Mouse (Mus musculus): Measurements from ENCODE around the gene Supt6. TPM values are rescaled to one million over a fixed set of nuclear protein-coding genes. Genes with fewer than 3 reads are reported as not detected.

The Supt6 gene
- polyA plus RNA-seq (2014; fragmentation: Illumina TruSeq; extraction: RNeasy Lipid Tissue Mini Kit (QIAGEN cat#74804); ENCODE audit: low read depth, low replicate concordance), result 41.1 TPM

DNA sequence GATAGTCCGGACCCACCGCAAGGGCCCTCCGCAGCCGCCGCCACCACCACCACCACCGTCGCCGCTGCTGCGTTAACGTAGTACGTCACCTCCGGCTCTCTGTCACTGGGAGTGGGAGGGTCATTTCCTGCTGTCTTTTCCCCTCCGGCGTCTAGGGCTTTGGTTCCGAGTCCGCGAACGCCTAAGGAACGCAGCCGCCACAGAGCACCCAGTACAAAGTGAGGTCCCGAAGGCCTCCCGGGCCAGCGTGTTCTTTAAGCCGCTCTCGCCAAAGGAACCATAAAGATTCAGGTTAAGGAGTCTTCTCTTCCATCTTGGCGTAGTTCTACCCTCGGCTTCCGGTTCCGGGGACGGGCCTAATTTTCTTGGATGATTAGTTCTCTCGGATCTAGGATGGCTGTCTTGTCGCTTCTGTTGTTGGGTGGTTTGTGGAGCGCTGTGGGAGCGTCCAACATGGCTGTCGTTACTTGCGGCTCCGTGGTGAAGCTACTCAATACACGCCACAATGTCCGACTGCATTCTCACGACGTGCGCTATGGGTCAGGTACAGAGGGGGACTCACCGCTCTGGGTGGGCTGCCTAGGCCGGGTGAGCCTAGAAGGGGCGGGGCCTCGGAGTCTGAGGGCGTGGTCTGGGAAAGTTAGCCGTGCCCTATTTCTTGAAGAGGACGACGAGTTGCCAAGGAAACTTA is at the start of gene Supt6, which contains the start of gene Sdf2:
Supt6 (minus strand) TSS at position 361 of the 691 bp plus-strand sequence.
Sdf2 (plus strand) TSS at position 120 of the 691 bp plus-strand sequence.

DNA sequence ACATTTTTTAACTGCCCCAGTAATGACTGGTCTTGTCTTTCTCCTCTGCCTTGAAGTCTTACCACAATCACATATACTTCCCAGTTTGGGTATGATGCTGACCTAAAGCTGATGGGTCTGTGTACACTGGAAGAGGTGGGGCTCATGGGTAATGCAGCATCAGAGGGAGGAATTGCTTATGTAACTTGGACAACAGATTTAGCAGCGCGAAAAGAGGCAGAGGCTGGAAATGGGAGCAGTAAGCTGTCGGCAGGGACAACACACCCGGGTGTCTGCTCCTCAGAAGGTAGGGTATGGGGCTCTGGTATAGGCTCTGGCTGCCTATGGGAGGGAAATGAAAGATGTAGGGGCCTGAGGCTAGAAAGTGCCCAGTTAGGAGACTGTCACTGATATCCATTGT is 44.9 kb upstream of the Supt6 start, which contains the start of gene BC030499:
BC030499 (plus strand) TSS at position 188 of the 400 bp plus-strand sequence.

DNA sequence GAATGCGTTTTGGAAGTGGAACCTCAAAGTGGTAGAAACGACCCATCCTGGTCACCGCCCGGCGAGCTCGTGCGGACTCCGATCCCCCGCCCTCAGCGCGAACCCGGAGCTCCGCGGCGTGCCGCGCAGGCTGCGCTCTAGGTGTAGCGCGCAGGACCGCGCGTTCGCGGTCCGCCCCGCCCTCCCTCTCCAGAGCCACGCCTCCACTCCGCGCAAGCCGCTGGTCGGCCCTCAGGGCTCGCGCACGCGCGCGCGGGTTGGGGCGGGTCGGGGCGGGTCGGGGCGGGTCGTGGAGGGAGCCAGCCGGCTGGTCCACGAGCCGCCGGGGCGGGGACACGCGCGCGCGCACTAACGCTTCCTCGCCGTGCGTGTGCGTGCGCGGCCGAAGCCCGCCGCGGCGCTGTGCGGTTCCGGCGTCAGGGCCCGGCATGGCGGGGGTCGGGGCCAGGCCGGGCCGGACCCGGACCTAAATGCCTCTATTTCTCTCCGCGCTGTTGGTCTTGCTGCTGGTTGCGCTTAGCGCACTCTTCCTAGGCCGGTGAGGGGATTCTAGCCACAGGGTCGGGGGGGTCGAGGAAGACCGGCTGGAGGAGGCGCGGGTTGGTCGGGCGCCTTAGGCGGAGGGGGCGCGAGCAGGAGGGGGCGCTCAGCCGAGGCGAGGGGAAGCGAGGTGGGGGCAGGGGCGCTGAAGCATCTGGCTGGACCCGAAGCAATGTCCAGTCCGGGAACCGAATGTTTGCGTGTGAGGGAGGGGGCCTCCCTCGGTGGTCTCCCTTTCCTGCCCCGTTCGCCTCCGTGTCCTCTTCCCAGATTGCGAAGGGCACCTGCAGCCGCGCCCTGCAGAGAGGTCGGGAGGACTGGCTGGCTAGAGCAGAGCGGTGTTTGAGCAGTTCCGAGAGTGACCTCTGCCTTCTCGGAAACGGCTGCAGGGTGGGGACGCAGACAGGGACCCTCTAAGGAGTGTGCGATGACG is 15.9 kb upstream of the Supt6 start, which contains the start of gene 2610507B11Rik:
2610507B11Rik (plus strand) TSS at position 373 of the 973 bp plus-strand sequence.

DNA sequence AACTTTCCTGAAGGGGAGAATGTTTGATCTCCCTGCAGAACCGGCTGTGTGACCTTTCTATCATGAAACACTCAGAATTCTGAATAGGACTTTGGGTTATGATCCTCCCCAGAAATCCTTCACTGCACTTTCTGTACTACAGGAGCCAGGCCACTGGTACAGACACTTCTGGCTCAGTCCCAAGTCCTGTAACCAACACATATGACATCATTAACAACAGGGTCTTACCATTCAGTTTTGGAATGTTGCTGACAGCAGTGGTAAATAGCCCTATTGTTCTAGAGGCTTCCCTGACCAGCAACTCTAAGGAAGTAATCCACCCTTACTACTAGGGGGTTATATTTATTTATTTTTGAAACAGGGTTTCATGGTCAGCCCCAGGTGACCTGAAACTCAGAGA is 52.7 kb downstream of the Supt6 start, which contains the start of gene Proca1:
Proca1 (plus strand) TSS at position 280 of the 400 bp plus-strand sequence.

DNA sequence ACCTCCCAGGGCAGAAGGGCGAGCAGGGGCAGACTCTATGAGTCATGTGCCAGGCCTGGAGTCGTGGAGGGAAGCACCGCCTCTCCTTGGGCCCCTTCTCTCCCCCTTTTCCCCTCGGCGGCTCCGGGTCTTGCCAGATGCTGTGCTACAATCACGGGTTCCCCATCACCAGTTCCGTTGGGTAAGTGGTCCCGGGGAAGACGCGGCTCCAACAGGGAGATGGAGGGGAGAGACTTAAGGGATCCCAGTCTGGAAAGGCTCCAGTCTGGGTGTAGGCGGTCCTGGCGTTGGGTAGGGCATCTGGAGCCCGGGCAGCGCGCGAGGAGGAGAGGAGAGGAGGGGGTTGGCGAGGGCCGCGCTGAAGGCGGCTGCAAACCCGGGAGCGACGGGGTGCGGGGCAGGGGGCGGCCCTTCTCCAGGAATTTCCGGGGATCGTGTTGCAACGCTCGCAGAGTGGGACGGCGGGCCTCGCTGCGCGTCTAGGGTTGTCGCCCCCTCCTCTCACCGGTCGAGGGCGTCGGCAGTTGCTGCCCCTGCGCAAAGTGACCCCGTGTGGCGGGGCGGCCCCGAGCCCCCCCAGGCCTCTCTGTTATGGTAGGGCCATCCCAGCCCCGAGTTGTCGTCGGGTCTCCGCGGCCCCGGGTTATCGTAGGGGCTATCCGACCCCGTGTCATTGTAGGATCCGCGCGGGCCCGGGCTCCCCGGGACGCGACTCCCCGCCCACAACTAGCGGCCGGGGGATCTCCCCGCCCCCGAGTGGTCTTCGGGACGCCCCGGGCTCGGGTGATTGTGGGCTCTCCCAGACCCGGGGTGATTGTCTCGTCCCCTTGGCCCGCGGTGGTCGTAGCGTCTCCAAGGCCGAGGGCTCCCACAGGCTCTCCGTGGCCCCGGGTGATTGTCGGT is 57.2 kb downstream of the Supt6 start, which contains the start of gene Rab34:
Rab34 (plus strand) TSS at position 100 of the 903 bp plus-strand sequence.

DNA sequence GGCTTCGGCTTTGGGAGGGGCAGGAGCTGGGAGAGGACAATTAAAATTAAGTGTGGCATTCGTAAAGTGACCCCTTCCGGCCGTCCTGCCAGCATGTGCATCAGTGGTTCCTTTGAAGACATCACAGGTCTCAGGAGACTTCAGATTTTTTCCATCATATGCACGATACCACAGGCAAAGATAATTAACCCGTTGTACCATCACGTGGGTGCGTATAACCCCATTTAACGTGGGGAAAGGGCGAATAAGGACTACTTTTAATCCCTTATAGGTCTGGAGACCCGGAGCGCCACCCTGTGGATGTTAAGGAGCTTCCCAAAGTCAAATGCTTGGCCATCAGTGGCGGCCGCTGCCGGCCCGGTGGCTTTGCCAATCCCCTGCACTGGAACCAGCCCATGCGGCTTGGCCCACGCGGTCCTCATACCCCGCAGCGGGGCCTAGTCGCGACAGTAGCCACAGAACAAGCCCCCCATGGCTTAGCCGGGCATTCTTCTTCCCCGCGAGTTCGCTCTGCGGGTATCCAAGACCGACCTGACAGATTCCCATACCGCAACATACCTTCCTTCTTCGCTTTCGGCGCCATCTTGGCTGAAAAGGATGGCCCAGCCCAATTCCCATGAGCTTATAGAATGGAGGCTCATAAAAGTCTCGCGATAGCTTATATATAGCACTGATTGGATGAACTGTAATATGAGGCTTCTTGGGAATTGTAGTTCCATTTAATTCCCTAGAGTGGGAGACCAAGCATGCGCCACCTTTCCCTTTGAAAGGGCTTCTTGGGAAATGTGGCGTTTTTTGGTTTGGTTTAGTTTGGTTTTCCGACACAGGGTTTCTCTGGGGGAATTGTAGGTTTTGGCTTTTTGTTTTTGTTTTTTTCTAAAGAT is 62.6 kb downstream of the Supt6 start, which contains the start of gene Rpl23a:
Rpl23a (minus strand) TSS at position 624 of the 884 bp plus-strand sequence.

DNA sequence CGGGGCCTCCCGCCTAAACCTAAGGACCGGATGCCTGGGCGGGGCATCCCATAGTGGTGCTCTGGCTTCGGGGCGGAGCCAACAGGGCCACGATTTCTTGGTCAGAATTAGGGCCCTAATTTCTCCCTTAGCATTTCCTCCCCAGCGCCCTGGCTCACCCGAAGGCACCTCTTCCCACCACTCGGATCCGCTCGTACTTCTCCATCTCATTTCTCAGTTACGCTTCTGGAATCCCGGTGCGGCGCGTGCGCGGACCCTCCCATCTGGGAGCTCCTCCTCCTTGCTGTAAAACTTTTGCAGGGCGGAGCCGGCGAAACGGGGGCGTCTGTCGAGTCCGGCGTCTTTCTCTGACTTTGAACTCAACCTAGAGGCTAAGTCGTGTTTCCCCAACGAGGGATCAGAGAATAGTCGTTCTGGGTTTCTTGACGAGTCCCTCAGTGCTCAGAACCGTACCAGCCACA is 69.4 kb downstream of the Supt6 start, which contains the start of the genes Nek8 and Tlcd1:
Nek8 (minus strand) TSS at position 274 of the 461 bp plus-strand sequence.
Tlcd1 (plus strand) TSS at position 310 of the 461 bp plus-strand sequence.

DNA sequence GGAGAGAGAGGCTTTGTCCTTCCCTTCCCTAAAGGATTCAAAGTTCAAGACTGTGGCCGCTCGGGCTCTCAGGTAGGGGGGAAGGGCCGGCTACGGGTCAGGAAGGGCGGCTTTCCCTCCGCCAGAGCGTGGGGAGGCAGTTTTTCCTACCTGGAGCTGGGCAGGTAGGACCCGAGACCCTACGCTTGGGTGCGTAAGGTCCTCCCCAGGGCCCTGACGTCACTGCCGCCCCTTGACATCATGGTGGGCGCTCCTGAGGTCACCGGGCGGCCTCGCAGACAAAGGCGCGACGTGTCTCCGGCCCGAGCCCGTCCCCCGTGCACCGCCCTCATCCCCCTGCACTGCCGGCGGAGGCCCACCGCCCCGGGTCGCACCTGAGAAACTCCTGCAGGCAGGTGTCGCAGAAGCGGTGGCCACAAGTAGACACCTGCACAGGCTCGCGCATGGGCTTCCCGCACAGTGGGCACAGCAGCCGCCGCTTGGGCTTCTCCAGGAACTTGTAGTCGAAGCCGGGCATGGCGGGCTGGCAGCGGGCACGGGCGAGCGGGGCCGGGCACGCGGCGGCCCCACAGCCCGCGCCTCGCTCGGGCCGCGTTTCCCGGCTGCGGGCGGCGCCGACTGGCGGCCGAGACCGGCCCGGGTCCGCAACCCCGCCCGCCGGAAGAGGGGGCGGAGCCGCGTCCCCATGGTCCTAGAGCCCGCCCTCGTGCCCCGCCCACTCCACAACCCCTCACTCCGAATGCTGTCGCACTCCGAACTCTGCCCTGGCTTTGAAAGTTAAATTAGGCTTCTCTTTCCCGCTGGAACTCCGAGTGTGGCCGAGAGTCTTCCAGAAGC is 80.6 kb downstream of the Supt6 start, which contains the start of gene Traf4:
Traf4 (minus strand) TSS at position 666 of the 837 bp plus-strand sequence.

Other genes with a start within 250 kb of the Supt6 start
- 3.0 TPM for gene Dhrs13, start 213.7 kb downstream of the Supt6 start, polyA plus RNA-seq (2014; fragmentation: Illumina TruSeq; extraction: RNeasy Lipid Tissue Mini Kit (QIAGEN cat#74804); ENCODE audit: low read depth, low replicate concordance)
- gene Flot2, start 208.1 kb downstream of the Supt6 start, polyA plus RNA-seq (2014; fragmentation: Illumina TruSeq; extraction: RNeasy Lipid Tissue Mini Kit (QIAGEN cat#74804); ENCODE audit: low read depth, low replicate concordance), result 50.3 TPM
- 14.4 TPM for gene Eral1, start 165.6 kb downstream of the Supt6 start, polyA plus RNA-seq (2014; fragmentation: Illumina TruSeq; extraction: RNeasy Lipid Tissue Mini Kit (QIAGEN cat#74804); ENCODE audit: low read depth, low replicate concordance)
- gene Fam222b, start 151.3 kb downstream of the Supt6 start, polyA plus RNA-seq (2014; fragmentation: Illumina TruSeq; extraction: RNeasy Lipid Tissue Mini Kit (QIAGEN cat#74804); ENCODE audit: low read depth, low replicate concordance), result 13.9 TPM
- gene Traf4, start 80.4 kb downstream of the Supt6 start, polyA plus RNA-seq (2014; fragmentation: Illumina TruSeq; extraction: RNeasy Lipid Tissue Mini Kit (QIAGEN cat#74804); ENCODE audit: low read depth, low replicate concordance), result 17.9 TPM
- gene Nek8, start 69.3 kb downstream of the Supt6 start, polyA plus RNA-seq (2014; fragmentation: Illumina TruSeq; extraction: RNeasy Lipid Tissue Mini Kit (QIAGEN cat#74804); ENCODE audit: low read depth, low replicate concordance), result 11.7 TPM
- 74.2 TPM for gene Tlcd1, start 69.3 kb downstream of the Supt6 start, polyA plus RNA-seq (2014; fragmentation: Illumina TruSeq; extraction: RNeasy Lipid Tissue Mini Kit (QIAGEN cat#74804); ENCODE audit: low read depth, low replicate concordance)
- gene Rpl23a, start 62.4 kb downstream of the Supt6 start, polyA plus RNA-seq (2014; fragmentation: Illumina TruSeq; extraction: RNeasy Lipid Tissue Mini Kit (QIAGEN cat#74804); ENCODE audit: low read depth, low replicate concordance), result 2,000 TPM
- gene Rab34, start 57.6 kb downstream of the Supt6 start, polyA plus RNA-seq (2014; fragmentation: Illumina TruSeq; extraction: RNeasy Lipid Tissue Mini Kit (QIAGEN cat#74804); ENCODE audit: low read depth, low replicate concordance), result 68.5 TPM
- 26.7 TPM for gene Proca1, start 52.6 kb downstream of the Supt6 start, polyA plus RNA-seq (2014; fragmentation: Illumina TruSeq; extraction: RNeasy Lipid Tissue Mini Kit (QIAGEN cat#74804); ENCODE audit: low read depth, low replicate concordance)
- gene Sdf2, start 241 bp downstream of the Supt6 start, polyA plus RNA-seq (2014; fragmentation: Illumina TruSeq; extraction: RNeasy Lipid Tissue Mini Kit (QIAGEN cat#74804); ENCODE audit: low read depth, low replicate concordance), result 103 TPM
- 107 TPM for gene 2610507B11Rik, start 15.8 kb upstream of the Supt6 start, polyA plus RNA-seq (2014; fragmentation: Illumina TruSeq; extraction: RNeasy Lipid Tissue Mini Kit (QIAGEN cat#74804); ENCODE audit: low read depth, low replicate concordance)
- 0.19 TPM for gene BC030499, start 44.9 kb upstream of the Supt6 start, polyA plus RNA-seq (2014; fragmentation: Illumina TruSeq; extraction: RNeasy Lipid Tissue Mini Kit (QIAGEN cat#74804); ENCODE audit: low read depth, low replicate concordance)
- 2.7 TPM for gene Spag5, start 55.5 kb upstream of the Supt6 start, polyA plus RNA-seq (2014; fragmentation: Illumina TruSeq; extraction: RNeasy Lipid Tissue Mini Kit (QIAGEN cat#74804); ENCODE audit: low read depth, low replicate concordance)
- 41.4 TPM for gene Aldoc, start 77.0 kb upstream of the Supt6 start, polyA plus RNA-seq (2014; fragmentation: Illumina TruSeq; extraction: RNeasy Lipid Tissue Mini Kit (QIAGEN cat#74804); ENCODE audit: low read depth, low replicate concordance)
- gene Pigs, start 82.4 kb upstream of the Supt6 start, polyA plus RNA-seq (2014; fragmentation: Illumina TruSeq; extraction: RNeasy Lipid Tissue Mini Kit (QIAGEN cat#74804); ENCODE audit: low read depth, low replicate concordance), result 34.6 TPM
- gene Unc119, start 97.5 kb upstream of the Supt6 start, polyA plus RNA-seq (2014; fragmentation: Illumina TruSeq; extraction: RNeasy Lipid Tissue Mini Kit (QIAGEN cat#74804); ENCODE audit: low read depth, low replicate concordance), result 34.6 TPM
- gene Foxn1, start 140.6 kb upstream of the Supt6 start, polyA plus RNA-seq (2014; fragmentation: Illumina TruSeq; extraction: RNeasy Lipid Tissue Mini Kit (QIAGEN cat#74804); ENCODE audit: low read depth, low replicate concordance), result not detected
- 7.7 TPM for gene Slc13a2, start 176.2 kb upstream of the Supt6 start, polyA plus RNA-seq (2014; fragmentation: Illumina TruSeq; extraction: RNeasy Lipid Tissue Mini Kit (QIAGEN cat#74804); ENCODE audit: low read depth, low replicate concordance)
- 25.6 TPM for gene Slc46a1, start 219.7 kb upstream of the Supt6 start, polyA plus RNA-seq (2014; fragmentation: Illumina TruSeq; extraction: RNeasy Lipid Tissue Mini Kit (QIAGEN cat#74804); ENCODE audit: low read depth, low replicate concordance)

Measured in adipose tissue, adult 10 weeks (tissue).